Mouse (Mus musculus) left cerebral cortex, postnatal 4 days (tissue): ENCODE data around the gene Ajm1. TPM values are rescaled to one million over a fixed set of nuclear protein-coding genes. Genes with fewer than 3 reads are reported as not detected.

Source experiments
- DNase-seq: peaks from one replicate; pipeline ENCODE4 v3.0.0-alpha.2; 2022
- intact Hi-C: fragments of 180-260 bp; cut with DNase I; formaldehyde crosslinking; loops from one replicate; pipeline ENCODE4 v1.15.1; 2025
- total RNA-seq, 2 experiments: library from RNA; stranded (reverse); gene quantifications; 2 replicates each; pipeline ENCODE4 v1.2.3; 2021

Gene Ajm1
- total RNA-seq, 2 experiments from 2014 or later = 49.0 to 59.4 TPM

- intact Hi-C loops = no loop called here
- DNase-seq = no peak
These were observed 2.6 kb upstream of the Ajm1 start for GRCm38 (mm10) chr2:25584152-25584551.

GRCm38 (mm10) chr2:25583571-25583970, 2.0 kb upstream of the Ajm1 start:
- peak; percentile 34 for DNase-seq
- intact Hi-C loops = no loop called here

GRCm38 (mm10) chr2:25583120-25583481, 1.5 kb upstream of the Ajm1 start:
- intact Hi-C loops = no loop called here
- peak; percentile 25 for DNase-seq

GRCm38 (mm10) chr2:25582466-25583119, 1.0 kb upstream of the Ajm1 start:
- intact Hi-C loops = no loop called here
- DNase-seq = peak; percentile 69

- intact Hi-C loops = no loop called here
- peak; percentile 90 for DNase-seq
These were observed 344 bp upstream of the Ajm1 start for GRCm38 (mm10) chr2:25581901-25582301.

GRCm38 (mm10) chr2:25580621-25581101, 896 bp downstream of the Ajm1 start:
- peak; percentile 24 for DNase-seq
- intact Hi-C loops = no loop called here

GRCm38 (mm10) chr2:25579737-25580460, 1.7 kb downstream of the Ajm1 start:
- DNase-seq = peak; percentile 55
- intact Hi-C loops = no loop called here

GRCm38 (mm10) chr2:25578796-25579736, 2.5 kb downstream of the Ajm1 start:
- no peak for DNase-seq
- intact Hi-C loops = no loop called here

GRCm38 (mm10) chr2:25577951-25578795, 3.4 kb downstream of the Ajm1 start:
- intact Hi-C loops = no loop called here
- DNase-seq = peak; percentile 47

- peak; percentile 23 for DNase-seq
- intact Hi-C loops = no loop called here
These were observed 4.3 kb downstream of the Ajm1 start for GRCm38 (mm10) chr2:25576965-25577891.

GRCm38 (mm10) chr2:25576028-25576850, 5.3 kb downstream of the Ajm1 start:
- intact Hi-C loops = no loop called here
- no peak for DNase-seq

- intact Hi-C loops = no loop called here
These were observed 6.0 kb downstream of the Ajm1 start for GRCm38 (mm10) chr2:25575432-25576027.

GRCm38 (mm10) chr2:25574579-25575431, 6.8 kb downstream of the Ajm1 start, which contains the start of the genes Mamdc4 and Phpt1:
TSS of gene Mamdc4 (minus strand) at chr2:25574845.
TSS of gene Phpt1 (minus strand) at chr2:25575224.
- DNase-seq = peak; percentile 97
- intact Hi-C loops = no loop called here

More at GRCm38 (mm10) chr2:25575432-25576027, 6.0 kb downstream of the Ajm1 start:
- peak; percentile 51 for DNase-seq

GRCm38 (mm10) chr2:25574136-25574535, 7.4 kb downstream of the Ajm1 start:
- intact Hi-C loops = no loop called here
- peak; percentile 19 for DNase-seq

GRCm38 (mm10) chr2:25573068-25573467, 8.5 kb downstream of the Ajm1 start:
- intact Hi-C loops = no loop called here
- DNase-seq = no peak

- intact Hi-C loops = no loop called here
- DNase-seq = no peak
These were observed 10.3 kb downstream of the Ajm1 start for GRCm38 (mm10) chr2:25571221-25571620.

- intact Hi-C loops = no loop called here
- DNase-seq = no peak
These were observed 12.2 kb downstream of the Ajm1 start for GRCm38 (mm10) chr2:25569323-25569722.
